Mouse (Mus musculus) MEL (cell line): ENCODE data around the gene Isca1. TPM values are rescaled to one million over a fixed set of nuclear protein-coding genes. Genes with fewer than 3 reads are reported as not detected.

Experiments
- DNase-seq: peaks from one replicate; pipeline ENCODE4 v3.0.0; 2011; ENCODE audit warnings: low read depth, low spot score
- H3K27ac ChIP-seq: 2 replicates; pipeline ENCODE4 v1.5.1; 2012; ENCODE audit warnings: low read depth, mild to moderate bottlenecking, control low read depth, low read length, moderate library complexity; ENCODE audit not compliant: control insufficient read depth
- H3K27me3 ChIP-seq, 2 experiments: fragments of 150-350 bp in 1 of 2; sonication (generic) in 1 of 2; 2 replicates each; pipeline ENCODE4 v1.6.1; 2012; ENCODE audit warnings: low read length in 2 of 2, mild to moderate bottlenecking in 2 of 2, improper control_type of control experiment in 1 of 2, moderate library complexity in 1 of 2; ENCODE audit not compliant: insufficient read depth in 2 of 2, control insufficient read depth in 1 of 2
- H3K36me3 ChIP-seq, 2 experiments: 2 replicates each; pipeline ENCODE4 v1.6.1; 2012 to 2014; ENCODE audit warnings: low read length in 2 of 2, improper control_type of control experiment in 1 of 2, inconsistent platforms in 1 of 2, mild to moderate bottlenecking in 1 of 2; ENCODE audit not compliant: insufficient read depth in 2 of 2, control insufficient read depth in 1 of 2
- H3K4me1 ChIP-seq, 2 experiments: fragments of 150-350 bp in 1 of 2; sonication (generic) in 1 of 2; 2 replicates each; pipeline ENCODE4 v1.6.1; 2012; ENCODE audit warnings: low read length in 2 of 2, improper control_type of control experiment in 1 of 2, mild to moderate bottlenecking in 1 of 2; ENCODE audit not compliant: insufficient read depth in 2 of 2, control insufficient read depth in 1 of 2
- H3K4me3 ChIP-seq, 2 experiments: fragments of 150-350 bp in 1 of 2; sonication (generic) in 1 of 2; 2 replicates each; pipeline ENCODE4 v1.5.1; 2012; ENCODE audit warnings: low read depth in 2 of 2, low read length in 2 of 2, mild to moderate bottlenecking in 2 of 2, moderate library complexity in 2 of 2, control low read depth in 1 of 2, improper control_type of control experiment in 1 of 2; ENCODE audit not compliant: control insufficient read depth in 1 of 2, insufficient read depth in 1 of 2
- H3K79me2 ChIP-seq: 2 replicates; pipeline ENCODE4 v1.6.1; 2012; ENCODE audit warnings: mild to moderate bottlenecking, low read length, moderate library complexity; ENCODE audit not compliant: control insufficient read depth, poor library complexity, insufficient read depth
- H3K9ac ChIP-seq: 2 replicates; pipeline ENCODE4 v1.6.1; 2012; ENCODE audit warnings: low read depth, mild to moderate bottlenecking, control low read depth, low read length, moderate library complexity; ENCODE audit not compliant: control insufficient read depth, poor library complexity, severe bottlenecking
- H3K9me3 ChIP-seq: fragments of 150-350 bp; sonication (generic); replicated peaks from 2 replicates; pipeline ENCODE4 v1.6.1; 2012; ENCODE audit warnings: mild to moderate bottlenecking, low read length, improper control_type of control experiment, moderate library complexity; ENCODE audit not compliant: insufficient read depth
- CHD2 ChIP-seq: IDR thresholded peaks from 2 replicates; pipeline ENCODE4 v1.6.1; 2011; ENCODE audit warnings: low read length, improper control_type of control experiment
- CTCF ChIP-seq, 3 experiments: IDR thresholded peaks in 2 of 3; conservative IDR thresholded peaks in 1 of 3; 2 replicates each; pipeline ENCODE4 v1.5.1; 2011 to 2012; ENCODE audit warnings: low read length in 3 of 3, low read depth in 2 of 3, mild to moderate bottlenecking in 2 of 3, improper control_type of control experiment in 1 of 3, inconsistent platforms in 1 of 3, mixed read lengths in 1 of 3, moderate library complexity in 1 of 3; ENCODE audit not compliant: control insufficient read depth in 1 of 3, insufficient read depth in 1 of 3, poor library complexity in 1 of 3, severe bottlenecking in 1 of 3
- E2F4 ChIP-seq: IDR thresholded peaks from 2 replicates; pipeline ENCODE4 v1.6.1; 2011; ENCODE audit warnings: low read depth, low read length, improper control_type of control experiment, borderline replicate concordance
- ETS1 ChIP-seq: IDR thresholded peaks from 2 replicates; pipeline ENCODE4 v1.6.1; 2012; ENCODE audit warnings: low read depth, mild to moderate bottlenecking, inconsistent platforms, low read length, improper control_type of control experiment, moderate library complexity
- GABPA ChIP-seq: IDR thresholded peaks from 2 replicates; pipeline ENCODE4 v1.6.1; 2012; ENCODE audit warnings: low read depth, mild to moderate bottlenecking, inconsistent platforms, low read length, improper control_type of control experiment, moderate library complexity
- GATA1 ChIP-seq: IDR thresholded peaks from 2 replicates; pipeline ENCODE4 v1.6.1; 2011; ENCODE audit warnings: low read depth, low read length, improper control_type of control experiment
- HCFC1 ChIP-seq: IDR thresholded peaks from 2 replicates; pipeline ENCODE4 v1.6.1; 2012; ENCODE audit warnings: low read depth, mild to moderate bottlenecking, inconsistent platforms, low read length, improper control_type of control experiment, moderate library complexity
- JUND ChIP-seq: IDR thresholded peaks from 2 replicates; pipeline ENCODE4 v1.6.1; 2011; ENCODE audit warnings: low read depth, mild to moderate bottlenecking, improper control_type of control experiment, low read length
- KAT2A ChIP-seq: conservative IDR thresholded peaks from 2 replicates; pipeline ENCODE4 v1.6.1; 2012; ENCODE audit warnings: low read depth, low read length, improper control_type of control experiment, inconsistent platforms
- MAFK ChIP-seq: IDR thresholded peaks from 2 replicates; pipeline ENCODE4 v1.6.1; 2011; ENCODE audit warnings: low read depth, mild to moderate bottlenecking, low read length, improper control_type of control experiment, borderline replicate concordance
- MAX ChIP-seq: IDR thresholded peaks from 2 replicates; pipeline ENCODE4 v1.6.1; 2011; ENCODE audit warnings: low read length, improper control_type of control experiment
- MEF2A ChIP-seq: IDR thresholded peaks from 2 replicates; pipeline ENCODE4 v1.6.1; 2014; ENCODE audit warnings: low read depth, mild to moderate bottlenecking, inconsistent platforms, low read length, improper control_type of control experiment; ENCODE audit not compliant: poor library complexity, insufficient replicate concordance, severe bottlenecking; ENCODE audit errors: extremely low read depth
- MXI1 ChIP-seq: IDR thresholded peaks from 2 replicates; pipeline ENCODE4 v1.6.1; 2011; ENCODE audit warnings: mild to moderate bottlenecking, low read depth, low read length, improper control_type of control experiment
- MYC ChIP-seq: IDR thresholded peaks from 2 replicates; pipeline ENCODE4 v1.6.1; 2011; ENCODE audit warnings: low read depth, mild to moderate bottlenecking, low read length, improper control_type of control experiment, moderate library complexity
- NELFE ChIP-seq: IDR thresholded peaks from 2 replicates; pipeline ENCODE4 v1.6.1; 2011; ENCODE audit warnings: low read depth, low read length, improper control_type of control experiment
- NRF1 ChIP-seq: IDR thresholded peaks from 2 replicates; pipeline ENCODE4 v1.6.1; 2014; ENCODE audit warnings: low read depth, mild to moderate bottlenecking, inconsistent platforms, low read length, improper control_type of control experiment, moderate library complexity; ENCODE audit not compliant: poor library complexity, insufficient read depth, severe bottlenecking
- POLR2A ChIP-seq, 2 experiments: IDR thresholded peaks; 2 replicates each; pipeline ENCODE4 v1.6.1; 2011 to 2012; ENCODE audit warnings: low read length in 2 of 2, mild to moderate bottlenecking in 2 of 2, control low read depth in 1 of 2, improper control_type of control experiment in 1 of 2, low read depth in 1 of 2, moderate library complexity in 1 of 2; ENCODE audit not compliant: control insufficient read depth in 1 of 2, insufficient read depth in 1 of 2, poor library complexity in 1 of 2
- POLR2AphosphoS2 ChIP-seq: IDR thresholded peaks from 2 replicates; pipeline ENCODE4 v1.6.1; 2011; ENCODE audit warnings: low read length, improper control_type of control experiment
- POLR2AphosphoS5 ChIP-seq: IDR thresholded peaks from 2 replicates; pipeline ENCODE4 v1.6.1; 2012; ENCODE audit warnings: low read depth, borderline replicate concordance, mild to moderate bottlenecking, inconsistent platforms, low read length, moderate library complexity, mixed read lengths
- RAD21 ChIP-seq: IDR thresholded peaks from 2 replicates; pipeline ENCODE4 v1.6.1; 2011; ENCODE audit warnings: mild to moderate bottlenecking, low read depth, low read length, improper control_type of control experiment
- RCOR1 ChIP-seq: IDR thresholded peaks from 2 replicates; pipeline ENCODE4 v1.6.1; 2012; ENCODE audit warnings: low read depth, mild to moderate bottlenecking, inconsistent platforms, low read length, improper control_type of control experiment
- SIN3A ChIP-seq: IDR thresholded peaks from 2 replicates; pipeline ENCODE4 v1.6.1; 2012; ENCODE audit warnings: low read length, improper control_type of control experiment, inconsistent platforms
- SMC3 ChIP-seq: IDR thresholded peaks from 2 replicates; pipeline ENCODE4 v1.6.1; 2011; ENCODE audit warnings: low read depth, low read length, improper control_type of control experiment
- TAL1 ChIP-seq: IDR thresholded peaks from 2 replicates; pipeline ENCODE4 v1.6.1; 2012; ENCODE audit warnings: mild to moderate bottlenecking, inconsistent platforms, low read length, moderate library complexity, mixed read lengths
- TCF12 ChIP-seq: IDR thresholded peaks from 2 replicates; pipeline ENCODE4 v1.6.1; 2014; ENCODE audit warnings: low read depth, mild to moderate bottlenecking, inconsistent platforms, low read length, improper control_type of control experiment, moderate library complexity
- UBTF ChIP-seq: IDR thresholded peaks from 2 replicates; pipeline ENCODE4 v1.6.1; 2012; ENCODE audit warnings: low read depth, mild to moderate bottlenecking, inconsistent platforms, low read length, improper control_type of control experiment, moderate library complexity, borderline replicate concordance; ENCODE audit not compliant: insufficient read depth
- USF1 ChIP-seq: IDR thresholded peaks from 2 replicates; pipeline ENCODE4 v1.6.1; 2014; ENCODE audit warnings: low read depth, mild to moderate bottlenecking, inconsistent platforms, low read length, improper control_type of control experiment, moderate library complexity
- USF2 ChIP-seq, 2 experiments: IDR thresholded peaks; 2 replicates each; pipeline ENCODE4 v1.6.1; 2011 to 2012; ENCODE audit warnings: improper control_type of control experiment in 2 of 2, low read length in 2 of 2, borderline replicate concordance in 1 of 2, inconsistent platforms in 1 of 2, low read depth in 1 of 2, mild to moderate bottlenecking in 1 of 2; ENCODE audit not compliant: insufficient read depth in 1 of 2
- ZC3H11A ChIP-seq: IDR thresholded peaks from 2 replicates; pipeline ENCODE4 v1.6.1; 2012; ENCODE audit warnings: low read depth, mild to moderate bottlenecking, inconsistent platforms, low read length, improper control_type of control experiment
- ZKSCAN1 ChIP-seq: IDR thresholded peaks from 2 replicates; pipeline ENCODE4 v1.6.1; 2012; ENCODE audit warnings: low read depth, mild to moderate bottlenecking, inconsistent platforms, low read length, improper control_type of control experiment, moderate library complexity
- ZMIZ1 ChIP-seq: IDR thresholded peaks from 2 replicates; pipeline ENCODE4 v1.6.1; 2012; ENCODE audit warnings: low read depth, mild to moderate bottlenecking, inconsistent platforms, low read length, improper control_type of control experiment, moderate library complexity
- ZNF384 ChIP-seq: IDR thresholded peaks from 2 replicates; pipeline ENCODE4 v1.6.1; 2012; ENCODE audit warnings: low read depth, mild to moderate bottlenecking, inconsistent platforms, low read length, improper control_type of control experiment
- polyA plus RNA-seq, 2 experiments: library from polyadenylated mRNA; stranded (reverse) in 1 of 2; unstranded in 1 of 2; fragments of >175 nt in 1 of 2; fragments of >200 nt in 1 of 2; gene quantifications; 2 replicates each; pipeline versions ENCODE4 v1.2.1 to v1.2.4; 2012; ENCODE audit warnings: low replicate concordance in 2 of 2, low read depth in 1 of 2; ENCODE audit not compliant: insufficient read length in 2 of 2, insufficient read depth in 1 of 2, missing spikeins in 1 of 2
- total RNA-seq: library from RNA; depleted of rRNA; stranded (reverse); fragments of 300-350 nt; gene quantifications from 2 replicates; pipeline ENCODE4 v1.2.3, GENCODE M21; 2012

Gene Isca1
- total and polyA plus RNA-seq, 3 experiments, result 31.2 to 76.3 (median 63.5) TPM

- TF ChIP-seq TAL1 (0 out of 2 replicates have a peak, but pooled peaks have one; percentile 2), ETS1 (peak; percentile 97), POLR2AphosphoS2 (no peak), KAT2A (no peak), NELFE (no peak; the same call in 1 of the 2 replicates), POLR2A (IDR thresholded peaks at IDR 0.05; ENCODE audit: control insufficient read depth in 1 of 2, insufficient read depth in 1 of 2, low read depth in 1 of 2, low read length in 2 of 2, poor library complexity in 1 of 2) (peak in 1 of 2 experiments; percentile 32; a peak in 1 of 4 replicates), JUND (no peak), SMC3 (no peak), MXI1 (peak; percentile 81), CTCF (IDR thresholded peaks at IDR 0.05 in 2 of 3, conservative IDR thresholded peaks at IDR 0.05 in 1 of 3; ENCODE audit: control insufficient read depth in 1 of 3, insufficient read depth in 1 of 3, low read depth in 2 of 3, low read length in 3 of 3, poor library complexity in 1 of 3, severe bottlenecking in 1 of 3) (no peak), ZMIZ1 (no peak), RCOR1 (no peak), USF1 (0 out of 2 replicates have a peak, but pooled peaks have one; percentile 2), NRF1 (no peak), MYC (0 out of 2 replicates have a peak, but pooled peaks have one; percentile 18), GABPA (no peak), RAD21 (no peak), SIN3A (peak; percentile 85), ZKSCAN1 (no peak)
Observed at GRCm38 (mm10) chr13:59771257-59771656, 1.6 kb upstream of the Isca1 start (continued).

GRCm38 (mm10) chr13:59770847-59771246, 1.2 kb upstream of the Isca1 start:
- DNase-seq, result peak; percentile 75
- TF ChIP-seq POLR2A (IDR thresholded peaks at IDR 0.05; ENCODE audit: control insufficient read depth in 1 of 2, insufficient read depth in 1 of 2, low read depth in 1 of 2, low read length in 2 of 2, poor library complexity in 1 of 2) (no peak), GATA1 (peak; percentile 80), NELFE (no peak; the same call in 1 of the 2 replicates), MAFK (no peak), HCFC1 (no peak), RAD21 (no peak), TCF12 (peak; percentile 40; the same call in 1 of the 2 replicates), UBTF (no peak), MXI1 (peak; percentile 77), USF2 (IDR thresholded peaks at IDR 0.05; ENCODE audit: borderline replicate concordance in 1 of 2, insufficient read depth in 1 of 2, low read depth in 1 of 2, low read length in 2 of 2) (no peak), ZNF384 (peak; percentile 82), E2F4 (no peak), CHD2 (no peak), POLR2AphosphoS5 (no peak), RCOR1 (no peak; the same call in 1 of the 2 replicates), TAL1 (no peak), ZMIZ1 (no peak; the same call in 1 of the 2 replicates), MEF2A (no peak), NRF1 (no peak), MAX (peak; percentile 59; the same call in 1 of the 2 replicates), JUND (no peak), USF1 (0 out of 2 replicates have a peak, but pooled peaks have one; percentile 1), GABPA (no peak), SIN3A (no peak), ZC3H11A (no peak), KAT2A (no peak; the same call in 1 of the 2 replicates), SMC3 (no peak)

More at GRCm38 (mm10) chr13:59770847-59771246, 1.2 kb upstream of the Isca1 start:
- Histone ChIP-seq H3K36me3 (peaks cover 10 to 34% of the 10 kb centered on the region in 2 experiments), H3K79me2 (peaks cover 38% of the 10 kb centered on the region), H3K27ac (peak overlapping the region; percentile 100), H3K27me3 (no peaks in the 10 kb centered on the region), H3K9ac (peak overlapping the region; percentile 90), H3K4me1 (peaks cover 17 to 26% of the 10 kb centered on the region in 2 experiments; a peak in 3 of 4 replicates), H3K4me3 (peak overlapping the region; percentile 72 to 82), H3K9me3 (no peaks in the 10 kb centered on the region)
